Mouse (Mus musculus): ENCODE data around the gene 1300017J02Rik. TPM values are rescaled to one million over a fixed set of nuclear protein-coding genes. Genes with fewer than 3 reads are reported as not detected.
A peak's percentile ranks its signal among the peaks of the same experiment; 100 is the strongest.

1300017J02Rik gene
- polyA plus RNA-seq, 1 experiment, result 2.6 TPM

GRCm38 (mm10) chr9:103214281-103214680, 90.6 kb downstream of the 1300017J02Rik start:
- H3K4me1 ChIP-seq (ENCODE audit: control insufficient read depth, insufficient read depth, low read length), result no peaks in the 10 kb centered on the region
- TF ChIP-seq CTCF (IDR thresholded peaks at IDR 0.05; ENCODE audit: low read depth, low read length) (no peak), EP300 (IDR thresholded peaks at IDR 0.05; ENCODE audit: insufficient read depth, low read depth, low read length) (no peak), POLR2A (IDR thresholded peaks at IDR 0.05; ENCODE audit: insufficient read depth, low read length) (no peak)

GRCm38 (mm10) chr9:103213631-103214030, 91.3 kb downstream of the 1300017J02Rik start:
- Histone ChIP-seq H3K36me3 (ENCODE audit: control insufficient read depth, insufficient read depth, low read length, poor library complexity, severe bottlenecking) (no peaks in the 10 kb centered on the region), H3K9ac (ENCODE audit: low read depth, poor library complexity, severe bottlenecking) (no peak overlapping the region), H3K9me3 (replicated peaks; ENCODE audit: control insufficient read depth, insufficient read depth, low read length, poor library complexity, severe bottlenecking) (no peaks in the 10 kb centered on the region), H3K27ac (ENCODE audit: insufficient read depth, low read length) (no peak overlapping the region), H3K4me1 (ENCODE audit: control insufficient read depth, insufficient read depth, low read length) (no peaks in the 10 kb centered on the region), H3K27me3 (ENCODE audit: control insufficient read depth, insufficient read depth, low read length, poor library complexity, severe bottlenecking) (no peaks in the 10 kb centered on the region), H3K4me3 (ENCODE audit: low read depth, low read length) (no peak overlapping the region)
- no peak for TF ChIP-seq POLR2A (IDR thresholded peaks at IDR 0.05; ENCODE audit: insufficient read depth, low read length)
- no peak for TF ChIP-seq EP300 (IDR thresholded peaks at IDR 0.05; ENCODE audit: insufficient read depth, low read depth, low read length)
- TF ChIP-seq CTCF (IDR thresholded peaks at IDR 0.05; ENCODE audit: low read depth, low read length), result no peak

More at GRCm38 (mm10) chr9:103214281-103214680, 90.6 kb downstream of the 1300017J02Rik start:
- no peaks in the 10 kb centered on the region for H3K9me3 ChIP-seq (replicated peaks; ENCODE audit: control insufficient read depth, insufficient read depth, low read length, poor library complexity, severe bottlenecking)
- H3K36me3 ChIP-seq (ENCODE audit: control insufficient read depth, insufficient read depth, low read length, poor library complexity, severe bottlenecking), result no peaks in the 10 kb centered on the region
- no peak overlapping the region for H3K9ac ChIP-seq (ENCODE audit: low read depth, poor library complexity, severe bottlenecking)
- H3K27ac ChIP-seq (ENCODE audit: insufficient read depth, low read length), result no peak overlapping the region
- H3K27me3 ChIP-seq (ENCODE audit: control insufficient read depth, insufficient read depth, low read length, poor library complexity, severe bottlenecking), result no peaks in the 10 kb centered on the region
- H3K4me3 ChIP-seq (ENCODE audit: low read depth, low read length), result no peak overlapping the region

GRCm38 (mm10) chr9:103212654-103213420, 92.0 kb downstream of the 1300017J02Rik start:
- H3K9ac ChIP-seq (ENCODE audit: low read depth, poor library complexity, severe bottlenecking), result peak overlapping the region; percentile 28; the same call in 1 of the 2 replicates

GRCm38 (mm10) chr9:103208802-103209423, 96.0 kb downstream of the 1300017J02Rik start:
- H3K36me3 ChIP-seq (ENCODE audit: control insufficient read depth, insufficient read depth, low read length, poor library complexity, severe bottlenecking), result no peaks in the 10 kb centered on the region
- no peaks in the 10 kb centered on the region; the same call in 1 of the 2 replicates for H3K9me3 ChIP-seq (replicated peaks; ENCODE audit: control insufficient read depth, insufficient read depth, low read length, poor library complexity, severe bottlenecking)
- H3K9ac ChIP-seq (ENCODE audit: low read depth, poor library complexity, severe bottlenecking), result no peak overlapping the region
- no peaks in the 10 kb centered on the region for H3K4me1 ChIP-seq (ENCODE audit: control insufficient read depth, insufficient read depth, low read length)
- no peaks in the 10 kb centered on the region for H3K27me3 ChIP-seq (ENCODE audit: control insufficient read depth, insufficient read depth, low read length, poor library complexity, severe bottlenecking)
- H3K27ac ChIP-seq (ENCODE audit: insufficient read depth, low read length), result no peak overlapping the region
- TF ChIP-seq CTCF (IDR thresholded peaks at IDR 0.05; ENCODE audit: low read depth, low read length), result no peak
- TF ChIP-seq POLR2A (IDR thresholded peaks at IDR 0.05; ENCODE audit: insufficient read depth, low read length), result no peak
- TF ChIP-seq EP300 (IDR thresholded peaks at IDR 0.05; ENCODE audit: insufficient read depth, low read depth, low read length), result no peak
- H3K4me3 ChIP-seq (ENCODE audit: low read depth, low read length), result no peak overlapping the region

More at GRCm38 (mm10) chr9:103212654-103213420, 92.0 kb downstream of the 1300017J02Rik start:
- no peaks in the 10 kb centered on the region for H3K36me3 ChIP-seq (ENCODE audit: control insufficient read depth, insufficient read depth, low read length, poor library complexity, severe bottlenecking)
- TF ChIP-seq POLR2A (IDR thresholded peaks at IDR 0.05; ENCODE audit: insufficient read depth, low read length) (no peak), CTCF (IDR thresholded peaks at IDR 0.05; ENCODE audit: low read depth, low read length) (no peak), EP300 (IDR thresholded peaks at IDR 0.05; ENCODE audit: insufficient read depth, low read depth, low read length) (no peak)
- H3K4me3 ChIP-seq (ENCODE audit: low read depth, low read length), result peak overlapping the region; percentile 12; the same call in 1 of the 2 replicates
- no peaks in the 10 kb centered on the region for H3K9me3 ChIP-seq (replicated peaks; ENCODE audit: control insufficient read depth, insufficient read depth, low read length, poor library complexity, severe bottlenecking)
- H3K27ac ChIP-seq (ENCODE audit: insufficient read depth, low read length), result no peak overlapping the region
- no peaks in the 10 kb centered on the region for H3K27me3 ChIP-seq (ENCODE audit: control insufficient read depth, insufficient read depth, low read length, poor library complexity, severe bottlenecking)
- no peaks in the 10 kb centered on the region for H3K4me1 ChIP-seq (ENCODE audit: control insufficient read depth, insufficient read depth, low read length)

- Histone ChIP-seq H3K27me3 (ENCODE audit: control insufficient read depth, insufficient read depth, low read length, poor library complexity, severe bottlenecking) (no peaks in the 10 kb centered on the region), H3K27ac (ENCODE audit: insufficient read depth, low read length) (no peak overlapping the region), H3K36me3 (ENCODE audit: control insufficient read depth, insufficient read depth, low read length, poor library complexity, severe bottlenecking) (no peaks in the 10 kb centered on the region), H3K9me3 (replicated peaks; ENCODE audit: control insufficient read depth, insufficient read depth, low read length, poor library complexity, severe bottlenecking) (no peaks in the 10 kb centered on the region; the same call in 1 of the 2 replicates), H3K9ac (ENCODE audit: low read depth, poor library complexity, severe bottlenecking) (no peak overlapping the region), H3K4me1 (ENCODE audit: control insufficient read depth, insufficient read depth, low read length) (no peaks in the 10 kb centered on the region), H3K4me3 (ENCODE audit: low read depth, low read length) (no peak overlapping the region)
- TF ChIP-seq EP300 (IDR thresholded peaks at IDR 0.05; ENCODE audit: insufficient read depth, low read depth, low read length) (no peak), CTCF (IDR thresholded peaks at IDR 0.05; ENCODE audit: low read depth, low read length) (peak; percentile 97)
Measured at GRCm38 (mm10) chr9:103207846-103208245, 97.0 kb downstream of the 1300017J02Rik start.

- Histone ChIP-seq H3K27ac (ENCODE audit: insufficient read depth, low read length) (no peak overlapping the region), H3K9me3 (replicated peaks; ENCODE audit: control insufficient read depth, insufficient read depth, low read length, poor library complexity, severe bottlenecking) (no peaks in the 10 kb centered on the region; the same call in 1 of the 2 replicates), H3K4me3 (ENCODE audit: low read depth, low read length) (no peak overlapping the region), H3K4me1 (ENCODE audit: control insufficient read depth, insufficient read depth, low read length) (no peaks in the 10 kb centered on the region), H3K9ac (ENCODE audit: low read depth, poor library complexity, severe bottlenecking) (no peak overlapping the region), H3K27me3 (ENCODE audit: control insufficient read depth, insufficient read depth, low read length, poor library complexity, severe bottlenecking) (no peaks in the 10 kb centered on the region), H3K36me3 (ENCODE audit: control insufficient read depth, insufficient read depth, low read length, poor library complexity, severe bottlenecking) (no peaks in the 10 kb centered on the region)
- TF ChIP-seq CTCF (IDR thresholded peaks at IDR 0.05; ENCODE audit: low read depth, low read length) (no peak), EP300 (IDR thresholded peaks at IDR 0.05; ENCODE audit: insufficient read depth, low read depth, low read length) (no peak), POLR2A (IDR thresholded peaks at IDR 0.05; ENCODE audit: insufficient read depth, low read length) (no peak)
Measured at GRCm38 (mm10) chr9:103205786-103206185, 99.1 kb downstream of the 1300017J02Rik start.

Data from ES-Bruce4 (cell line).